Mouse (Mus musculus) neural tube, embryonic 13.5 days (tissue): Measurements from ENCODE around the gene Gpr55. TPM values are rescaled to one million over a fixed set of nuclear protein-coding genes. Genes with fewer than 3 reads are reported as not detected.

ENCODE experiments used
- ATAC-seq: fragments of 200-750 bp; cut with Nextera tagmentation; 2 replicates; pipeline ENCODE4 v1.8.0; 2017; ENCODE audit warnings: low read depth, mild to moderate bottlenecking, moderate TSS enrichment, moderate library complexity
- H3K27ac ChIP-seq: fragments of 300-500 bp; sonication (generic); replicated peaks from 2 replicates; pipeline ENCODE4 v1.5.1; 2015; ENCODE audit warnings: moderate library complexity, mild to moderate bottlenecking, inconsistent platforms
- H3K27me3 ChIP-seq: fragments of 300-500 bp; sonication (generic); 2 replicates; pipeline ENCODE4 v1.6.1; 2015; ENCODE audit warnings: mild to moderate bottlenecking, inconsistent platforms
- H3K36me3 ChIP-seq: fragments of 300-500 bp; sonication (generic); 2 replicates; pipeline ENCODE4 v1.6.1; 2015; ENCODE audit warnings: mild to moderate bottlenecking, inconsistent platforms
- H3K4me1 ChIP-seq: fragments of 300-500 bp; sonication (generic); replicated peaks from 2 replicates; pipeline ENCODE4 v1.6.1; 2015; ENCODE audit warnings: inconsistent platforms
- H3K4me2 ChIP-seq: fragments of 300-500 bp; sonication (generic); 2 replicates; pipeline ENCODE4 v1.6.1; 2015; ENCODE audit warnings: inconsistent platforms, mild to moderate bottlenecking, moderate library complexity
- H3K4me3 ChIP-seq: fragments of 300-500 bp; sonication (generic); 2 replicates; pipeline ENCODE4 v1.5.1; 2015; ENCODE audit warnings: mild to moderate bottlenecking, inconsistent platforms
- H3K9ac ChIP-seq: fragments of 300-500 bp; sonication (generic); 2 replicates; pipeline ENCODE4 v1.6.1; 2015; ENCODE audit warnings: moderate library complexity, mild to moderate bottlenecking, inconsistent platforms
- H3K9me3 ChIP-seq: fragments of 300-500 bp; sonication (generic); 2 replicates; pipeline ENCODE4 v1.6.1; 2016; ENCODE audit warnings: inconsistent platforms
- WGBS: fragments of 180-500 bp; shearing (Covaris S2); methylation state at CpG from one replicate; pipeline ENCODE4 v1.1.7; 2015; 5-methylcytosine and 5-hydroxymethylcytosine counted together
- polyA plus RNA-seq: library from polyadenylated mRNA; unstranded; fragments of >200 nt; fragmentation: Nextera tagmentation; extraction: Ambion mirVana; gene quantifications from 2 replicates; pipeline ENCODE4 v1.2.1, GENCODE M21; 2015

Gpr55 gene
- polyA plus RNA-seq, 1 experiment from 2014 or later = not detected

DNA sequence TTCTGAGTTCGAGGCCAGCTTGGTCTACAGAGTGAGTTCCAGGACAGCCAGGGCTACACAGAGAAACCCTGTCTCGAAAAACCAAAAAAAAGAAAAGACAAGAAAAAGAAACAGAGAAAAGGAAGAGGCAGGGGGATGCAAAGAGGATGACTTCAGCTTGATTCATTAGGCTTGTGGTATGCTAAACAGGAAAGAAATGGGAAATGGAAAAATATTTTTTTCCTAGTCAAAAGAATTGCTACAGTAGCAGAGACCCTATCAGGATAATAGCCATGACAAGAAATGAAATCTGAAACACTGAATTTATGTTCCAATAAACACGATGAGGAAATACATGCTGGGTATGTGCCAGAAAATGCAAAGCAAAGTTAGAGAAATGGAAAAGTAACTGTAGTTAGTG is 5.7 kb downstream of the Gpr55 start:
- H3K27me3 ChIP-seq = no peaks in the 10 kb centered on the region
- no peak overlapping the region for H3K9ac ChIP-seq
- H3K27ac ChIP-seq = no peak overlapping the region
- no peak overlapping the region for H3K4me2 ChIP-seq
- H3K4me1 ChIP-seq = no peaks in the 10 kb centered on the region
- H3K36me3 ChIP-seq = no peaks in the 10 kb centered on the region
- no peaks in the 10 kb centered on the region for H3K9me3 ChIP-seq
- no peak for ATAC-seq
- WGBS = 88% methylated on average over 3 of the region's 3 CpGs
- H3K4me3 ChIP-seq = no peak overlapping the region

DNA sequence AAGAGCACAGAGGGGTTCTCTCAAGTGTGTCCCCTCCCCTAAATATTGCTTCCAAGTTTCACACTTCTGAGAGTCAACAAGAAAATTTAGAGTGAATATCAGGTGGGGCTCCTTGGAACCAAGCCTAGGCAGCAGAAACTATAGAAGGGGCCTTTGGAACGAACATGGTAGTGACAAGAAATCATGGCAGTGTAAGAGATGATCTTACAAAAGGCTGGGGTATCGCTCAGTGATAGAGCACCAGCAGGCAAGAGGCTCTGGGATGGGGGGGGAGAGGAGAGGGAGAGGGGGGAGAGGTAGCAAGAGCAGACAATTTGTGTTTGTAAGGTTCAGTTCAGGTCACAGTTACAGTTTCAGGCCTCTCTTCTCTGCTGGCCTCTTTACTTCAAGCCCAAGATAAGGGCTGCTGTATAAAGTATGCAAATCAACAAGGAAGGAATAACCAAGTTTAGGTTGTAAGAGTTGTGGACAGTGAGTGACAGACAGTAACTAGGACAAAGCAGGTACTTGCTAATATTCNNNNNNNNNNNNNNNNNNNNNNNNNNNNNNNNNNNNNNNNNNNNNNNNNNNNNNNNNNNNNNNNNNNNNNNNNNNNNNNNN is 11.6 kb downstream of the Gpr55 start:
- Histone ChIP-seq H3K4me2 (no peak overlapping the region), H3K4me1 (no peaks in the 10 kb centered on the region), H3K27ac (no peak overlapping the region), H3K9ac (no peak overlapping the region), H3K9me3 (no peaks in the 10 kb centered on the region), H3K27me3 (no peaks in the 10 kb centered on the region), H3K36me3 (no peaks in the 10 kb centered on the region), H3K4me3 (no peak overlapping the region)
- ATAC-seq = no peak
- 84% methylated on average over 2 of the region's 2 CpGs for WGBS

DNA sequence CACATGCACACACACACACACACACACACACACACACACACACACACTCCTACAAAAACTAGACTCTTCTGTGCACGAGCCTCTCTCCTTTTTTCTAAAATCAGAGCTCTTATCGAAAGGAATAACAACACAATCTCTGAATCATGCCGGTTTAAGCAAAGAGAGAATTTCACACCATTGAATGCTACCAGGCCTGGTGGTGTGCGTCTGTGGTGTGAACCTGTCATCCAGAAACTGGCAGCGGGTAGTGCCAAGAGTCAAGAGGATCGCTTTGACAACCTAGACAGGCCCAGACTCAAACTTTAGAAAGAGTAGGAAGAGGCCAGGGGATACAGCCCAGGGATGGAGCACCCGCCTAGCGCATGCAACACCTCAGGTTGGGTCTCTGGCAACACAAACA is 18.5 kb downstream of the Gpr55 start:
- H3K4me2 ChIP-seq = no peak overlapping the region
- H3K4me3 ChIP-seq = no peak overlapping the region
- H3K27me3 ChIP-seq = no peaks in the 10 kb centered on the region
- no peaks in the 10 kb centered on the region for H3K4me1 ChIP-seq
- H3K9me3 ChIP-seq = no peaks in the 10 kb centered on the region
- H3K36me3 ChIP-seq = no peaks in the 10 kb centered on the region
- 91% methylated on average over 8 of the region's 8 CpGs for WGBS
- H3K9ac ChIP-seq = no peak overlapping the region
- ATAC-seq = no peak
- H3K27ac ChIP-seq = no peak overlapping the region

DNA sequence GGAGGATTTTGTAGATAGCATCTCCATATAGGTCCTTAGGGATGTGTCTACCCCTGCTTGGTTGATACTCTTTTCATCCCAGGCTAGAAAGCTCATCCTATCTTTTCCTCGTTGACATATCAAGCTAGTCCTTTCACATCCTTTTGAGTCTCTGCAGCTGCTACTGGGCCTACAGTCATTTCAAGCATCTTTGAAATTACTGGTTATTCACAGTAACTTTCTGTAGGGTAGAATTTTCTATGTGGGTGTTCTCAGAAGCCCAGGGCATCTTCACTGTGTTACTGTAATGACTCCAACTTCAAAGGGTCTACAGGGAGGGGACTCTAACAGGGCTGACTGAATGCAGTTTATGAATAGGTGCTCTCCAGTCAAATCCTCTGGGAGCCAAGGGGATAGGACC is 23.5 kb downstream of the Gpr55 start:
- no peak overlapping the region for H3K4me2 ChIP-seq
- peaks cover 34% of the 10 kb centered on the region for H3K4me1 ChIP-seq
- no peaks in the 10 kb centered on the region for H3K9me3 ChIP-seq
- WGBS = 85% methylated on average over 1 of the region's 1 CpGs
- no peaks in the 10 kb centered on the region for H3K27me3 ChIP-seq
- no peak overlapping the region for H3K4me3 ChIP-seq
- H3K9ac ChIP-seq = no peak overlapping the region
- H3K36me3 ChIP-seq = no peaks in the 10 kb centered on the region
- H3K27ac ChIP-seq = no peak overlapping the region
- ATAC-seq = no peak

DNA sequence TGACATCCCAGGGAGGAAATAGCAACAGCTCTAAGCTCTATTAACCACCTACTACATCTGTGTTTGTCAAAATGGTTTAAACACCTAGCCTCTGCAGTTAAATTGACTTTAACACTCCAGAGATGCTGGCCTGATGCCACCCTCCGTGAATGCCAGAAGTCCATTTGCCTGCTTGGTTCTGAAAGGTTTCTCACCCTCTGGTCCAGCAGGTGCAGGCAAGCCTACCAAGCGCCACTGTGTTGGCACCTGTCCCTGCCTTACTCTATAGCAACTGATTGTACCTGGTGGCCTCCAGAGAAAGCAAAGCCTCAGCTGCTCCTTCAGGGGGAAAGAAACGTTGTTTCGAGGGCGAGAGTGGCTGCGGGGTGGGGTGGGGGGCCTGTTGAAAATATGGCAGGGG is 24.5 kb downstream of the Gpr55 start:
- Histone ChIP-seq H3K4me1 (peaks cover 36% of the 10 kb centered on the region), H3K36me3 (no peaks in the 10 kb centered on the region), H3K9me3 (no peaks in the 10 kb centered on the region), H3K4me2 (no peak overlapping the region), H3K27ac (no peak overlapping the region), H3K9ac (no peak overlapping the region), H3K4me3 (no peak overlapping the region), H3K27me3 (no peaks in the 10 kb centered on the region)
- ATAC-seq = no peak
- WGBS = 74% methylated on average over 6 of the region's 6 CpGs

DNA sequence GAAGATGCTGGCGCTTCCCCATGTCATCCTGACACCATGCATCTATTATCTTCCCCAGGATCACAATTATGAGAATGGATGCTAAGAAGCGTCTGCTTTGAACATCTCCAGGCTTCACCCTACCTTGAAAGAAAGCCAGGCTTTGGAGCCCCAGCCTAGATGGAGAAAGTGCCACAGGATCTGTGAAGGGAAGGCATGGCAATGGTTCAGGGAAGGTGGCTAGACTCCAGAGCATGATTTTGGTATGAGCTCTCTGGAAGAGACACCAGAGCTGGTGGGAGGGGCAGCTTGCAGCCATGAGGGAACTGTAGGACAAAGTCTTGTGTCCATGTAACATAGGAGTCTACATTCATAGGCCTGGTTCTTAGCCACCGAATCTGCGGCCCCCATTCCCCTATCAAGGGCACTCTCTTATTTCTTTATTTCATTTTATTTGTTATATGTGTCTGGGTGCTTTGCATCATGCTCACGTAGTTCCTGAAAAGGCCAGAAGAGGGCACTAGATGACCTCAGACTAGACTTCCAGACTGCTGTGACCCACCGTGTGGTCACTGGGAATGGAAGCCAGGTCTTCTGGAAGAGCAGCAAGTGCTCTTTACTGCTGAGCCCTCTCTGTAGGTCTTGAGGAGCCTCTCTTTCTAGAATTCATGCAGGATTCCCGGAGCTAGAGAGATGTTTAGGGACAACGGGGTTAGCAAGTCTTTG is 25.5 kb downstream of the Gpr55 start:
- Histone ChIP-seq H3K4me1 (peaks cover 36% of the 10 kb centered on the region), H3K4me3 (no peak overlapping the region), H3K9ac (no peak overlapping the region), H3K27me3 (0 out of 2 replicates have a peak, but pooled peaks cover 6% of the 10 kb centered on the region), H3K27ac (0 out of 2 replicates have a peak overlapping the region, but pooled peaks have one; percentile 69), H3K9me3 (no peaks in the 10 kb centered on the region), H3K36me3 (no peaks in the 10 kb centered on the region), H3K4me2 (no peak overlapping the region)
- ATAC-seq = no peak
- WGBS = 52% methylated on average over 8 of the region's 8 CpGs

DNA sequence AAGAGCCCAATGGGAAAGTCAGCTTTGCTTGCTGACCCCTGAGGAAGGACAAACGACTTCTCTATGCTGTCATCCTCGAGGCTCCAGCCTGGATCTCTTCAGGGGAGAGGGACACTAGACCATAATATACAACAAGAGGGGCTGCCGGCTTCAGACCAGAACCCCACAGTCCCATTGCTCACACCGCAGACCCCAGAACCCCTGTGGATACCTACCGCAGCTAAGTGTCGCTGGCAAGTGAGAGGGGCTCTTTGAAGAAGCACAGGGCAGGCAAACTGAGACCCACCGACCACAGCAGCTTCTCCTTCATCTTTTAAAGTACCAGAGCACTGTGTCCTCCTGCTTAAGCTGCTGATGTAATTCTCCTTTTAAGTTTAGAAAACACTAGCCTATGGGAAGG is 26.2 kb downstream of the Gpr55 start:
- 3% methylated on average over 7 of the region's 7 CpGs for WGBS
- no peak for ATAC-seq
- Histone ChIP-seq H3K9ac (no peak overlapping the region), H3K4me1 (peaks cover 36% of the 10 kb centered on the region), H3K27me3 (0 out of 2 replicates have a peak, but pooled peaks cover 6% of the 10 kb centered on the region), H3K9me3 (no peaks in the 10 kb centered on the region), H3K4me3 (no peak overlapping the region), H3K36me3 (no peaks in the 10 kb centered on the region), H3K27ac (peak overlapping the region; percentile 69), H3K4me2 (no peak overlapping the region)

DNA sequence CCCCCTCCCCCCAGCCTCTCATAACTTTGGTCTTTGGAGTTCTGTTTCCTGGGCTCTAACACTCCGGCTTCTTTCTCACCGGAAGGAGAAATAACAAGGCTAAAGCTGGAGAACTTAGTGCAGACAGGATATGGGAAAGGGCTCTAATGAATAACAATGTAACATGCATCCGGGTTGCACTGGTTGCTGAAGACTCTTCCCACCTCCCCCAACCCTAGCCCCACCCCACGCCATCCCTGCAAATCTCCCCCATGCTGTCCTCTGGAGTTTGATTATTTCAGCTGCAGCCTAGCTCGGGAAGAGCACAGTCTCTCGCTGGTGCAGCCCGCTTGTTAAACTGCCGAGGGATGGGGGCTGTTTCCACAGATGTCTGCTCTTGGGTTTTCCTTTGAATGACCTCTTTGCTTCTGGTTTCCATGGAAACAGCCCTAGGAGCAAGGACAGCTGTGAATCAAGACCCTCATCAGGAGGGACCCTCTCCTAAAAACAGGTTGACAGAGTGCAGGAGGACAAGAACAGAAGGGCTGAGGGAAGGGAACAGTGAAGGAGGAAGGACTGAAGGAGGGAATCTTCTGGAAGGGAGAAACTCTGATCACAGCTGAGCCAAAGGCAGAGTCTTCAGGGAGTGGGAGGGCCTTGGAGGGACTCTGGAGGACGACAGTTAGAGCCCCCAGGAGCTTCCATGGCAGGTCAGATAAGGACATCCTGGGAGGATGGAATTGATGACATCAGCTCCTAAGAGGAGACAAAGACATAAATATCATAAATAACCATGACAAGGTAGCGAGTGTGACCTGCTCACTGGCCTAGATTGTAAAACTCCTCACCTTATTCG is 27.0 kb downstream of the Gpr55 start:
- Histone ChIP-seq H3K27me3 (0 out of 2 replicates have a peak, but pooled peaks cover 6% of the 10 kb centered on the region), H3K36me3 (no peaks in the 10 kb centered on the region), H3K27ac (peak overlapping the region; percentile 69), H3K4me2 (peak overlapping the region; percentile 39), H3K9ac (peak overlapping the region; percentile 43), H3K4me1 (peaks cover 43% of the 10 kb centered on the region), H3K9me3 (no peaks in the 10 kb centered on the region), H3K4me3 (no peak overlapping the region)
- under 1% methylated on average over 11 of the region's 11 CpGs for WGBS
- ATAC-seq = peak; percentile 48; the same call in 1 of the 2 replicates

DNA sequence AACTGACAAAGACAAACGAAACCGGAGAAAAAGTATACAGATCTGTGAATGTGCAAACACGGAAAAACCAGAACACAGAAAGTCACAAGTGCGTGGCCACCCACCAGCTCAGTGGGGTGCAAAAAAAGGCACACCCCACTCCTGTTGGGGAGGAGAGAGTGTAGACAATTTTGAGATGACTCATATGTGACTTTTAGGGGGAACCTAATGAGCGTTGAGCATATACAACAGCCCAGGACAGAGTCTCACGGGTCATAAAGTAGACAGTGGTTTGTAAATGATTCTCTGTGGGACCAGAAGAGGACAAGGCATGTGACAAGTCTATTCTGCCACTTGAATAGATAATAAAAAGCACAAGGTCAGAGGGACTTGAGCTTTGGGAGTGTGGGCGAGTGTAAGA is 27.6 kb downstream of the Gpr55 start:
- Histone ChIP-seq H3K4me3 (no peak overlapping the region), H3K36me3 (no peaks in the 10 kb centered on the region), H3K4me2 (peak overlapping the region; percentile 39), H3K27me3 (0 out of 2 replicates have a peak, but pooled peaks cover 6% of the 10 kb centered on the region), H3K9me3 (no peaks in the 10 kb centered on the region), H3K9ac (peak overlapping the region; percentile 43; the same call in 1 of the 2 replicates), H3K4me1 (peaks cover 50% of the 10 kb centered on the region), H3K27ac (peak overlapping the region; percentile 69)
- 1% methylated on average over 7 of the region's 7 CpGs for WGBS
- ATAC-seq = peak; percentile 19; the same call in 1 of the 2 replicates

DNA sequence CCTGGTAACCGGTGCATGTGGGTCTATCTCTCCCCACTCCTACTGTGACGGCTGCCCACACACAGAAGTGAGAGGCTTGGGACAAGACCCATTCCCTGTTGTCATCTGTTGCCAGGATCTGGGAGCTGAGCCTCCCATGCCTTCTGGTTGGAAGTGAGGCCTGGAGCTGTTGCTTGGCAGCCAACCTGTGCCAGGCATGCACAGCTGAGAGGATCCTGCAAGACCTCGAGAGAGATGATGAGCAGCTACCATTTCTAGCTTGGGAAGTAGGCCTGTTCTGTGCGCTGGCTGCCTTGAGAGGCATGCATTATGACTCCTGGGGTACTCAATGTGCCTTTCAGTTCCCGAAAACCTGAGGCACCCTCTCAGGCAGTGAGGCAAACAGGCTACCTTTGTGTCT is 29.6 kb downstream of the Gpr55 start:
- peaks cover 54% of the 10 kb centered on the region for H3K4me1 ChIP-seq
- 0 out of 2 replicates have a peak, but pooled peaks cover 6% of the 10 kb centered on the region for H3K27me3 ChIP-seq
- H3K9ac ChIP-seq = no peak overlapping the region
- H3K36me3 ChIP-seq = no peaks in the 10 kb centered on the region
- 81% methylated on average over 5 of the region's 5 CpGs for WGBS
- no peak overlapping the region for H3K4me3 ChIP-seq
- no peak overlapping the region for H3K27ac ChIP-seq
- no peak overlapping the region for H3K4me2 ChIP-seq
- no peak for ATAC-seq
- no peaks in the 10 kb centered on the region for H3K9me3 ChIP-seq

DNA sequence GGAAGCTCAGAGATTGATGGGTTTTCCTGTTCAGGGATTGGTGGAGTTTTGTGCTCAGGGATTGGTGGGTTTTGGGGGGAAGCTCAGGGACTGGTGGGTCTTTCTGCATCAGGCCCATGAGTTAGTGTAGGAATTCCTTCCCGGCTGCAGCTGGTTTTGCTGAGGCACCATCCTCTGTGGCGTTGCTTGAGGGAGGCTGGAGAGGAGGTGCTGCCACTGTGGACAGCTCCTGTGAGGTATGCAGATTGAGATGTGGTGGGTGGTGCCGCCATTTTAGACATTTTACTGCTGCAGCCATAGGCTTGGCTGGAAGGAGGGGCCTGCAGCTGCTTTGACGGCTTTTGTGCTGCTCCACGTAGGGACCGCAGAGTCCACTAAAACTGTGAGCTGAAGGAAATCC is 31.4 kb downstream of the Gpr55 start:
- no peak overlapping the region for H3K4me3 ChIP-seq
- H3K27ac ChIP-seq = peak overlapping the region; percentile 75
- no peak overlapping the region for H3K9ac ChIP-seq

DNA sequence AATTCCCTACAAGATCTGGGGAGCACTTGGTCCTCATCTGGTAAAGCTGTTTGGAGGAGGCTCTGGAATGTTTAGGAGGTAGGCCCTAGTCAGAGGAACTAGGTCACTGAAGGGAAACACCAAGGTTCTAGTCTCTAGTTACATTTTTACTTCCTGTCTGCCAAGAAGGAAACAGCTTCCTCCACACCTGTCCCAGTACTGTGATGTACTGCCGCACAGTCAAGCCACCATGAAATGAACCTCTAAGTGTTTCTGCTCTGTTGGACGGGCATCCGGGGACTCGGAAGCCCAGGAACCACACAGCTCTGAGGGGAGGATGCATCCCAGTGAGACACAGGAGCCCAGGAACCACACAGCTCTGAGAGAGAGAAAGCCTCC is 32.1 kb downstream of the Gpr55 start:
- peaks cover 13% of the 10 kb centered on the region; the same call in 1 of the 2 replicates for H3K27me3 ChIP-seq
- H3K36me3 ChIP-seq = no peaks in the 10 kb centered on the region
- peak; percentile 44 for ATAC-seq
- H3K9ac ChIP-seq = no peak overlapping the region
- H3K4me1 ChIP-seq = peaks cover 36% of the 10 kb centered on the region
- 32% methylated on average over 4 of the region's 4 CpGs for WGBS
- no peaks in the 10 kb centered on the region for H3K9me3 ChIP-seq
- H3K27ac ChIP-seq = peak overlapping the region; percentile 75
- no peak overlapping the region for H3K4me3 ChIP-seq
- H3K4me2 ChIP-seq = peak overlapping the region; percentile 9; the same call in 1 of the 2 replicates

More for the DNA sequence above, 31.4 kb downstream of the Gpr55 start:
- Histone ChIP-seq H3K4me1 (peaks cover 43% of the 10 kb centered on the region), H3K4me2 (no peak overlapping the region), H3K36me3 (no peaks in the 10 kb centered on the region), H3K27me3 (0 out of 2 replicates have a peak, but pooled peaks cover 6% of the 10 kb centered on the region), H3K9me3 (no peaks in the 10 kb centered on the region)
- ATAC-seq = no peak
- WGBS = 91% methylated on average over 6 of the region's 6 CpGs
